Mouse (Mus musculus): Measurements from ENCODE around the gene Wsb1.
A peak's percentile ranks its signal among the peaks of the same experiment; 100 is the strongest.

Wsb1 gene

GRCm38 (mm10) chr11:79292130-79292529, 37.7 kb upstream of the Wsb1 start:
- no peaks in the 10 kb centered on the region for H3K9me3 ChIP-seq (ENCODE audit: low read length)
- peaks cover 26% of the 10 kb centered on the region for H3K4me1 ChIP-seq (replicated peaks; ENCODE audit: low read depth, low read length)
- H3K4me3 ChIP-seq (replicated peaks; ENCODE audit: low read length) = no peak overlapping the region
- TF ChIP-seq POU5F1 (IDR thresholded peaks at IDR 0.05; ENCODE audit: borderline replicate concordance, low read length) (no peak), NANOG (IDR thresholded peaks at IDR 0.05; ENCODE audit: borderline replicate concordance, low read length) (no peak), CTCF (conservative IDR thresholded peaks at IDR 0.05; ENCODE audit: low read length) (no peak)
- no peaks in the 10 kb centered on the region for H3K27me3 ChIP-seq (ENCODE audit: insufficient read depth, low read length)
- no peaks in the 10 kb centered on the region for H3K36me3 ChIP-seq (ENCODE audit: insufficient read depth, low read length)

- TF ChIP-seq CTCF (conservative IDR thresholded peaks at IDR 0.05; ENCODE audit: low read length) = no peak
- no peak for TF ChIP-seq POU5F1 (IDR thresholded peaks at IDR 0.05; ENCODE audit: borderline replicate concordance, low read length)
- TF ChIP-seq NANOG (IDR thresholded peaks at IDR 0.05; ENCODE audit: borderline replicate concordance, low read length) = no peak
- H3K4me3 ChIP-seq (replicated peaks; ENCODE audit: low read length) = no peak overlapping the region
- H3K36me3 ChIP-seq (ENCODE audit: insufficient read depth, low read length) = no peaks in the 10 kb centered on the region
- H3K9me3 ChIP-seq (ENCODE audit: low read length) = no peaks in the 10 kb centered on the region
- H3K4me1 ChIP-seq (replicated peaks; ENCODE audit: low read depth, low read length) = peaks cover 29% of the 10 kb centered on the region
- no peaks in the 10 kb centered on the region for H3K27me3 ChIP-seq (ENCODE audit: insufficient read depth, low read length)
Measured at GRCm38 (mm10) chr11:79291651-79292050, 37.2 kb upstream of the Wsb1 start.

- H3K9me3 ChIP-seq (ENCODE audit: low read length) = no peaks in the 10 kb centered on the region
- H3K27me3 ChIP-seq (ENCODE audit: insufficient read depth, low read length) = no peaks in the 10 kb centered on the region
- no peaks in the 10 kb centered on the region for H3K36me3 ChIP-seq (ENCODE audit: insufficient read depth, low read length)
- no peak overlapping the region for H3K4me3 ChIP-seq (replicated peaks; ENCODE audit: low read length)
- no peak for TF ChIP-seq POU5F1 (IDR thresholded peaks at IDR 0.05; ENCODE audit: borderline replicate concordance, low read length)
- TF ChIP-seq CTCF (conservative IDR thresholded peaks at IDR 0.05; ENCODE audit: low read length) = peak; percentile 17; the same call in 1 of the 2 replicates
- H3K4me1 ChIP-seq (replicated peaks; ENCODE audit: low read depth, low read length) = peaks cover 40% of the 10 kb centered on the region
Measured at GRCm38 (mm10) chr11:79290473-79290872, 36.0 kb upstream of the Wsb1 start.

- no peaks in the 10 kb centered on the region for H3K36me3 ChIP-seq (ENCODE audit: insufficient read depth, low read length)
- TF ChIP-seq POU5F1 (IDR thresholded peaks at IDR 0.05; ENCODE audit: borderline replicate concordance, low read length) = no peak
- TF ChIP-seq NANOG (IDR thresholded peaks at IDR 0.05; ENCODE audit: borderline replicate concordance, low read length) = no peak
- TF ChIP-seq CTCF (conservative IDR thresholded peaks at IDR 0.05; ENCODE audit: low read length) = no peak
- no peak overlapping the region for H3K4me3 ChIP-seq (replicated peaks; ENCODE audit: low read length)
- H3K9me3 ChIP-seq (ENCODE audit: low read length) = peaks cover 4% of the 10 kb centered on the region
- H3K27me3 ChIP-seq (ENCODE audit: insufficient read depth, low read length) = no peaks in the 10 kb centered on the region
- peaks cover 46% of the 10 kb centered on the region for H3K4me1 ChIP-seq (replicated peaks; ENCODE audit: low read depth, low read length)
Measured at GRCm38 (mm10) chr11:79288913-79289640, 34.6 kb upstream of the Wsb1 start.

- H3K27me3 ChIP-seq (ENCODE audit: insufficient read depth, low read length) = no peaks in the 10 kb centered on the region
- H3K36me3 ChIP-seq (ENCODE audit: insufficient read depth, low read length) = no peaks in the 10 kb centered on the region
- peaks cover 42% of the 10 kb centered on the region for H3K4me1 ChIP-seq (replicated peaks; ENCODE audit: low read depth, low read length)
- no peak overlapping the region for H3K4me3 ChIP-seq (replicated peaks; ENCODE audit: low read length)
- TF ChIP-seq CTCF (conservative IDR thresholded peaks at IDR 0.05; ENCODE audit: low read length) (no peak), NANOG (IDR thresholded peaks at IDR 0.05; ENCODE audit: borderline replicate concordance, low read length) (no peak), POU5F1 (IDR thresholded peaks at IDR 0.05; ENCODE audit: borderline replicate concordance, low read length) (no peak)
- H3K9me3 ChIP-seq (ENCODE audit: low read length) = peaks cover 9% of the 10 kb centered on the region
Measured at GRCm38 (mm10) chr11:79288278-79288843, 33.9 kb upstream of the Wsb1 start.

GRCm38 (mm10) chr11:79287447-79287846, 33.0 kb upstream of the Wsb1 start:
- no peaks in the 10 kb centered on the region for H3K36me3 ChIP-seq (ENCODE audit: insufficient read depth, low read length)
- H3K4me1 ChIP-seq (replicated peaks; ENCODE audit: low read depth, low read length) = peaks cover 42% of the 10 kb centered on the region
- peaks cover 9% of the 10 kb centered on the region for H3K9me3 ChIP-seq (ENCODE audit: low read length)
- H3K4me3 ChIP-seq (replicated peaks; ENCODE audit: low read length) = no peak overlapping the region
- H3K27me3 ChIP-seq (ENCODE audit: insufficient read depth, low read length) = no peaks in the 10 kb centered on the region
- TF ChIP-seq CTCF (conservative IDR thresholded peaks at IDR 0.05; ENCODE audit: low read length) (no peak), POU5F1 (IDR thresholded peaks at IDR 0.05; ENCODE audit: borderline replicate concordance, low read length) (no peak)

GRCm38 (mm10) chr11:79286305-79286799, 31.9 kb upstream of the Wsb1 start:
- Histone ChIP-seq H3K9me3 (ENCODE audit: low read length) (peaks cover 9% of the 10 kb centered on the region), H3K36me3 (ENCODE audit: insufficient read depth, low read length) (no peaks in the 10 kb centered on the region), H3K27me3 (ENCODE audit: insufficient read depth, low read length) (no peaks in the 10 kb centered on the region), H3K4me1 (replicated peaks; ENCODE audit: low read depth, low read length) (peaks cover 32% of the 10 kb centered on the region), H3K4me3 (replicated peaks; ENCODE audit: low read length) (no peak overlapping the region)
- no peak for TF ChIP-seq POU5F1 (IDR thresholded peaks at IDR 0.05; ENCODE audit: borderline replicate concordance, low read length)
- no peak for TF ChIP-seq NANOG (IDR thresholded peaks at IDR 0.05; ENCODE audit: borderline replicate concordance, low read length)
- no peak for TF ChIP-seq CTCF (conservative IDR thresholded peaks at IDR 0.05; ENCODE audit: low read length)

GRCm38 (mm10) chr11:79283350-79284030, 29.0 kb upstream of the Wsb1 start:
- Histone ChIP-seq H3K27me3 (ENCODE audit: insufficient read depth, low read length) (no peaks in the 10 kb centered on the region), H3K9me3 (ENCODE audit: low read length) (peaks cover 9% of the 10 kb centered on the region), H3K4me3 (replicated peaks; ENCODE audit: low read length) (no peak overlapping the region), H3K36me3 (ENCODE audit: insufficient read depth, low read length) (no peaks in the 10 kb centered on the region), H3K4me1 (replicated peaks; ENCODE audit: low read depth, low read length) (peaks cover 27% of the 10 kb centered on the region)
- no peak for TF ChIP-seq NANOG (IDR thresholded peaks at IDR 0.05; ENCODE audit: borderline replicate concordance, low read length)
- TF ChIP-seq POU5F1 (IDR thresholded peaks at IDR 0.05; ENCODE audit: borderline replicate concordance, low read length) = no peak
- TF ChIP-seq CTCF (conservative IDR thresholded peaks at IDR 0.05; ENCODE audit: low read length) = no peak
